Mouse (Mus musculus) retina, adult 2 months (tissue): Measurements from ENCODE around the gene Clec4d.

Experiments
- DNase-seq: peaks from one replicate; pipeline ENCODE4 v3.0.0-alpha.2; 2012; ENCODE audit warnings: low read depth, low spot score

Clec4d gene

DNA sequence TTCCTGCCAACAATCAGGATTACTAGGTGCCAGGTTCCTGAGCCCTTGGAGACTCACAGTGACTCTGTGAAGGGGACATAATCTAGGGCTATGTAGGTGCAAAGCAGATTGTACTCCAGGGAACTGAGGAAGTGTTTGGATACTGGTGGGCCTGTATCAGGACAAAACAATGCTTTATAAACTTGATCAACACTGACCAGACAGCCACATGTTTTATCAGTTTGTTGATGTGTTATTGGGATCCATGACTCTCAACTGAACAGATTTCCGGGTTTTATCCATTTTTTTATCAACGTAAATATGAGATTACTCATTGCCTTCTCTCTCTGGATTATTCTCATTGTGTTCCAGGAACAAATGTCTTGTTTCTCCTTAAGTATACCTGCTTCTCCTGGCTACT lies 46.1 kb downstream of the Clec4d start, which contains the start of gene Vmn2r19:
Gene Vmn2r19 (plus strand): TSS at position 301 of the 400 bp plus-strand sequence.
- DNase-seq: no peak
